Mouse (Mus musculus): Measurements from ENCODE around the gene Wbp1.

Gene Wbp1

GRCm38 (mm10) chr6:83084477-83084876, 36.9 kb downstream of the Wbp1 start:
- no peak for DNase-seq (ENCODE audit: low read depth, low spot score)

- no peak for DNase-seq (ENCODE audit: low read depth, low spot score)
Observed at GRCm38 (mm10) chr6:83083497-83083896, 37.9 kb downstream of the Wbp1 start.

- DNase-seq (ENCODE audit: low read depth, low spot score), result no peak
Observed at GRCm38 (mm10) chr6:83080210-83080609, 41.1 kb downstream of the Wbp1 start.

GRCm38 (mm10) chr6:83078324-83078858, 43.0 kb downstream of the Wbp1 start:
- peak; percentile 98 for DNase-seq (ENCODE audit: low read depth, low spot score)

- DNase-seq (ENCODE audit: low read depth, low spot score), result no peak
Observed at GRCm38 (mm10) chr6:83077630-83078323, 43.6 kb downstream of the Wbp1 start, which contains the start of gene Pcgf1. Gene Pcgf1, plus strand, starts transcription at chr6:83077869.

GRCm38 (mm10) chr6:83074979-83075378, 46.4 kb downstream of the Wbp1 start:
- no peak for DNase-seq (ENCODE audit: low read depth, low spot score)

GRCm38 (mm10) chr6:83071220-83071619, 50.1 kb downstream of the Wbp1 start:
- no peak for DNase-seq (ENCODE audit: low read depth, low spot score)

GRCm38 (mm10) chr6:83070311-83071219, 50.8 kb downstream of the Wbp1 start:
- no peak for DNase-seq (ENCODE audit: low read depth, low spot score)

GRCm38 (mm10) chr6:83070247-83070310, 51.3 kb downstream of the Wbp1 start, which contains the start of gene Tlx2:
Gene Tlx2, minus strand, starts transcription at chr6:83070293.
- no peak for DNase-seq (ENCODE audit: low read depth, low spot score)

GRCm38 (mm10) chr6:83069488-83070246, 51.7 kb downstream of the Wbp1 start:
- no peak for DNase-seq (ENCODE audit: low read depth, low spot score)

All from retina, postnatal 7 days (tissue).